Mouse (Mus musculus): Measurements from ENCODE around the gene Dhx38. TPM values are rescaled to one million over a fixed set of nuclear protein-coding genes. Genes with fewer than 3 reads are reported as not detected.

Dhx38 gene
- 89.8 to 95.4 TPM (median 90.7 TPM) in 3 replicates for total RNA-seq (2017)

DNA sequence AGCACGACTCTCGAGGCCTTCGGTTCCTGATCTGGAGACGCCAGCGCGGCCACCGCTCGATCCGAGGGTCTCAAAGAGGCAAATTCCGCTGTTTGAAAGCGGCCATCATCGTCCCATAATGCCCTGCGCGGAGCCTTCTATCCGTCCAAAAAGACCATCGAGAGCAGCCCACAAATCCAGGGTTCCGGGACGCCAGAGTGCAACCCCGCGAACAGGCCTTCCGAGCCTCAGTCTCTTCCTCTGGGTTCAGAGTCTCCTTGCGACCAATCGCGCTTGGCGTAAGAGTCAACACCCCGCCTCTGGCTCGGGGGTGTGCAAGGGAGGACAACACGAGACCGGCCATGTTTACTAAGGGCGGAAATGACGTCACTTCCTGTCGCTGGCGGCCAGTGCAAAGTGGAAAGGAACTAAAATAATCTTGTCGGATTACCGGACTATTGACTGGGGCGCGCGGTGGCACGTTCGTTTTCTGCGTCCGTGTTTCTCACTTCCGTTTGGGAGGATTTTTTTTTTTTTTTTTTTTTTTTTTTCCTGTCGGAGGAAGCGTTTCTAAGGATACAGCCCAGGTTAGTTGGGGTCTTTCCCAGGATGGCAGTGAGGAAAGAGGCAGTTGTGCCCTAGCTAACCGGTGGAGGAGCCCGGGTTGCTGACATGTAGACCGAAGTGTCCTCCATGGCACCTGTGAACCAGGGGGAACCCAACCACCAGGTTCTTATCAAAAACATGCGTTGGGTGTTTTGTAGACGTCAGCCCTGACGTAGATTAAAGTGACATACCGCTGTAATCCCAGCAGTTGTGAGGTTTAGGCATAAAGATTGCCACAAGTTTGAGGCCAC is at the start of gene Dhx38, which contains the start of gene Txnl4b:
Gene Dhx38 (minus strand): TSS at position 364 of the 836 bp plus-strand sequence.
Gene Txnl4b (plus strand): TSS at position 395 of the 836 bp plus-strand sequence.
- ATAC-seq (replicated peaks; ENCODE audit: insufficient number of reproducible peaks, low FRiP score, low TSS enrichment, poor library complexity, severe bottlenecking): peak; percentile 95

DNA sequence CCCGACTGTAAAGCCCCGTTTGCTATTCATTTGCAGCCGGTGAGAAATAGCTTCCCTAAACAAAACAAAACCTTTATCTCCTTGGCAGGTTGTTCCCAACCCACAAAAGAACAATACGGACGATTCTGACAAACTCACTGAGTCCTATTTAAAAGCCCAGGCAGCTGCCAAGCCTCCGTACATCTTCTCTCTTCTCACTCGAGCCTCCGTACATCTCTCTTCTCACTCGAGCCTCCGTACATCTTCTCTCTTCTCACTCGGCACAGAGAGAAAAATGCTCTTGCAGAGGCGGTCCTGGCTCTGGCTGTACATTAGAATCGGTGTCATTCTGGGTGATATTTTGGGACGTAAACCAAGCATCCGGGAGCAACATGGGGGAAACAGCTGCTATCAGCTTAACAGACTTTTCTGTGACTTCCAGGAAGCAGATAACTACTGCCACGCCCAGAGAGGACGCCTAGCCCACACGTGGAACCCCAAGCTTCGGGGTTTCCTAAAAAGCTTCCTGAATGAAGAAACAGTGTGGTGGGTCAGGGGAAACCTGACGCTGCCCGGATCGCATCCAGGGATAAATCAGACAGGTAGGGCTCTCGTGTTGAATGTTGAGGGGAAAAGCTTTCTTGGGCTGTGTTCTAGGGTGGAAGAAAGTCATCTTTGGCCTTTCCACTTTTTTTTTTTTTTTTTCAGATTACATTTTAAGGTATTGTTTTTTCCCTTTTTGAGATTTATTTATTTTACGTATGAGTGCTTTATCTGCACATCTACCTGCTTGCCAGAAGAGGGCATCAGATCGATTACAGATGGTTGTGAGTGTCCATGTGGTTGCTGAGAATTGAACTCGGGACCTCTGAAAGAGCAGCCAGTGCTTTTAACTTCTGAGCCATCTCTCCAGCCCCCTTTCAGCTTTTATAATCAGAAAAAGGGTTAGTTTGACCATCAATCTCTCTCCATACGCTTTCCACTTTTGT is 48.9 kb upstream of the Dhx38 start, which contains the start of gene Pkd1l3:
Gene Pkd1l3 (plus strand): TSS at position 275 of the 968 bp plus-strand sequence.
- ATAC-seq (replicated peaks; ENCODE audit: insufficient number of reproducible peaks, low FRiP score, low TSS enrichment, poor library complexity, severe bottlenecking): no peak

DNA sequence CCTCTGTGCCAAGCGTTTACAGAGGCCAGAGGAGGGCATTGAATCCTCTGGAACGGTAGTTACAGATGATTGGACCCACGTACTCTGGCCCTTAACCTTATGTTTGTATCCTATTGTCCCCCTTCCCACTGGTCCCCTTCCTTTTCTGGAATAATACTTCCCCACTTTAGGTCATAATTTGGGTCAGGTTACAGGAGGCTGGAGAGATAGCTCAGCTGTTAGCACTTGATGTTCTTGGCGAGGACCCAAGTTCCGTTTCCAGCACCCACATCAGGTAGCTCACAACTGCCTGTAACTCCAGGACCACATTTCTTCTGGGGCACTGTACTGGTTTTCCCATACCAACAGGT is 43.5 kb upstream of the Dhx38 start:
- no peak for ATAC-seq (replicated peaks; ENCODE audit: insufficient number of reproducible peaks, low FRiP score, low TSS enrichment, poor library complexity, severe bottlenecking)

DNA sequence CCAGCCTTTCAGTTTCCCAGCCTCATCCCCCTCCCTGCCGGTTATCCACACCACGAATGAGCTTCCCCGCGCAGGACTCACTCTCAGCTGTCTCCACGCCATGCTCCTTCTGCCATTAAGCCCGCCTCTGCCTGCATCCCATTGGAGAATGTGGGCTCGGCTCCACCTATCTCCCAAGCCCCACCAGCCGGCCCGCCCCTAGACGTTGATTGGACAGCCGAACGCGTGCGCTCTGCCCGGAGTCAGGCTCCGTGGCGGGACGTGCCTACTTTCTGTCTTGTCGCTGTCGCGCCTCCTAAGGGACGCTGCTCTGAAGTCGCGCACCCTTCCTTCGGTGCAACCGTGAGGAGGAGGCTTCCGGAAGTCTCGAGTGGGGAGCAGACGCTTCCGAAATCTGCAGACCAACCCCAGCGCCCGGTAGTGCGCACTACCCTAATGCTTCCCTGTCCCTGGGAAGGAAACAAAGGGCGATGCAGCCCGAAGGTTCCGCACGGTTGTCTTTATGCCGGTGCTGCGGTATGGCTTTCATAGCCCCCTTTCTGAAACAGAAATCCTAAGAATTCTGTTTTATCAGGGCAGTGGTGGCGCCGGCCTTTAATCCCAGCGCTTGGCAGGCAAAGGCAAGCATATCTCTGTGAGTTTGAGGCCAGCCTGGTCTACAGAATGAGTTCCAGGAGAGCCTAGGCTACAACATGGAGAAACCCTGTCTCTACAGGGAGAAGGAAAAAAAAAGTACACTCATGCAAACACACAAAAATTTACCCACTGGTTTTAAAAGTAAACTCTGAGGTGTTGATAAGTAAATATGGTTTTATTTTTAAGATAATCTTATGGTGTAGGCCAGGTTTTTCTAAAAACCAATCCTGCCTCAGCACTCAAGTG is 42.9 kb upstream of the Dhx38 start, which contains the start of gene Dhodh:
Gene Dhodh (minus strand): TSS at position 403 of the 882 bp plus-strand sequence.
- ATAC-seq (replicated peaks; ENCODE audit: insufficient number of reproducible peaks, low FRiP score, low TSS enrichment, poor library complexity, severe bottlenecking): peak; percentile 95

DNA sequence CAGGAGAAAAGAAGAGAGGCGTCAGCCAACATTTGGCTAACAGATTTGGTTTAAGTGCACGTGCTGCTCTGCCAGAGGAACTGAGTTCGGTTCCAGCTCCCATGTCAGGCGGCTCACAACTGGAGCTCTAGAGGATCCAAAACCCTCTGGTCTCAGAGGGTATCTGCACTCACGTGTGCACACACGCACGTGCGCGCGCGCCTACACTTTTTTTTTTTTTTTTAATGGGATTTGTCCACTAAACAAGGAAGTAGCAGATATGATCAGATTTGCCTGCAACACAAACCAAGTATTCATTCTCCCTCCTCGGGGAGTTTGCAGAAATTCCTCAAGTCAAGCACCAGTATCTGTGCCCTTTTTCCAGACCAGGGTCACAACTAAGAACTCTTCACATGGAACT is 42.0 kb upstream of the Dhx38 start:
- no peak for ATAC-seq (replicated peaks; ENCODE audit: insufficient number of reproducible peaks, low FRiP score, low TSS enrichment, poor library complexity, severe bottlenecking)

DNA sequence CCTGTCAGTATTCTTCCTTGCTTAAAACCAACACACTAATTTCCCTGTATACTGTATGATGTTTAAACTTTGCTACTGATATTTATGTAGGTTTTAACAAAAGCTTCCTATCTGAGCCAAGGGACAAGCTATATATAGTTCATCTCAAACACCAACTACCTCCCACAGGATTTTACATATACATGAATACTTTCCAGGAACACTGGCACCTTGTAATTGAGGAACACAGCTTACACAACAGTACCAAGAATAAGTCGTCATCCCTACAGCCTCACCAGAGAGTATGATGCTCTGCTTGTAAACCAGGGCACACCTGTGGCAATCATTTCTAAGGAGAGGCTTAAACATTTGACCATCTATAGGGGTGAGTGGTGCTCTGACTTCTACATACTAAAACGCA is 41.1 kb upstream of the Dhx38 start:
- ATAC-seq (replicated peaks; ENCODE audit: insufficient number of reproducible peaks, low FRiP score, low TSS enrichment, poor library complexity, severe bottlenecking): no peak

DNA sequence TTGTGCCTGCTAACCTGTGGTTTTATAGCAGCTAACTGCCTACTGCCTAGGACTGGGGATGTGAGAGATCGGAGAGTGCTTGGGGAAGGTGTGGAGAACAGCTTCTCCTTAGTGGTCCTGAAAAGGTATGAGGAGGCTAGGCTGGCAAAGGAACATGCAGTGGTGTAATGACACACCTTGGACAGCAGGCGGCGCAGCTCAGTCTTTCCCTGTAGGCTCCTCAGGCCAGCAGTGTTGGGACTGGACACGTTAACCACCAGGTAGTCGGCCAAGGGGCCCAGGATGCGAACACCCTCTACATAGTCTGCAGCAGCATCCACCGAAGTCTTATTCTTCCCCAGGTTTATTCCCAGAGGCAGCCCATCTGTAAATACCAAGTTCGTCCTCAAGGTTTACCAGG is 30.2 kb upstream of the Dhx38 start:
- ATAC-seq (replicated peaks; ENCODE audit: insufficient number of reproducible peaks, low FRiP score, low TSS enrichment, poor library complexity, severe bottlenecking): peak; percentile 71

DNA sequence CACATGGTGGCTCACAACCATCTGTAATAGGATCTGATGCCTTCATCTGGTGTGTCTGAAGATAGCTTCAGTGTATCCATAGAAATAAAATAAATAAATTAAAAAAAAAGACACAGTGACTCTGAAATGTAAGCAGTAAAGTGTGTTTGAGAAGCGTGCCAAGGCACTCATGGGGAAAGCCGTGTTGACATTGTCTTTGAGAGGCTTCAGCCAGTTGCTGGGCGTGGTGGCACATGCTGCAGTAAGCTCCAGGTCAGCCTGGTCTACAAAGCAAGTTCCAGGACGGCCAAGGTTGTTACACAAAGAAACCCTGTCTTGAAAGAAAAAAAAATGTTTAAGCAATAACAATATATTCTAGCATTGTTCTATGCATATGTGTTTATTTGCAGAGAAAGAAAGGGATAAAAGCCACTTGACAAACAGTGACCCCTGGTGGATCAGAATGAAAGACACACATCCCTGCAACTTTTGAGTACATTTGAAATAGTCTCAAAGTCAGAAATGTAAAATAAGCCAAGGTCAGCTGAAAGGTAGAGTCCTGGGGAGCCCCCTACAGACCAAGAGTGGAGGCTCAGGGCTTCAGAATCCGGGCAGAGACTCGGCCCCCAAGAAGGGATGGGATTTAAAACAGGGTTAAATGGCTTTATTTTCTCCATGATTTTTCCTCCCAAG is 27.6 kb upstream of the Dhx38 start:
- ATAC-seq (replicated peaks; ENCODE audit: insufficient number of reproducible peaks, low FRiP score, low TSS enrichment, poor library complexity, severe bottlenecking): 0 out of 2 replicates have a peak, but pooled peaks have one; percentile 25

DNA sequence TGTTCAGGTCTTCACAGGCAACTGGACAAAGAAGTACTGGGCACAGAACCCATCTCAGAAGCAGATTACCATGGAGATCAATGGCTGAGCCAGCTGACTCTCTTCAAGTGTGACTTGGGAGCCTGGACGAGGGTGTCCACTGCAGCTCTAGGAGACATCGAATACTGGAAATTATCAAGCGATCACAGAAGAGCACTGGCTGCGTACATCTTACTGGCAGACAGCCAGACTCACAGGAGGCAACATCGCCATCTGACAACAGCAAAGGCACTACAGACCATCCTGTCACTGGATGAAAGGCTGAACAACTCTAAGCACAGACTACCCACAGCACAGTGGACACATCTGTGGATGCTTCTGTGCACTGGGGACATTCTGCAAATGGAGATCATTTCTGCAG is 26.5 kb upstream of the Dhx38 start:
- ATAC-seq (replicated peaks; ENCODE audit: insufficient number of reproducible peaks, low FRiP score, low TSS enrichment, poor library complexity, severe bottlenecking): no peak

DNA sequence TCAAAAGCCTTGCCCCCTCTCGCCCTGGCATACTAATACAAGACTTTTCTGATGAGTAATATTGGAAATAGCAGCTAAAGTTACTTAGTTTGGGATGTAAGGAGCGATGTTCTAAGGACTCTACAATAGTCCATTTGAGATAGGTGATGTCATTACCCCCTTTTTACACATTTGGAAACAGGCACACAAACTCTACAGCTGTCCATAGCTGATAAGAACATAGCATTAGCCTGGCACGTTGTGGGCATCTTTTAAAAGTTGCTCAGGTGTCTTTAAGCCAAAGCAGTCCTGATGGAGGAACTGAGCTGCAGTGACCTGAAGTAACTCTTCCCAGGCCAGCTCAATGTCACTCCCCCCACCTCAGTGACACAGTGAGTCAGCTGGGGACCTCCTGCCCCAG is 25.7 kb upstream of the Dhx38 start:
- no peak for ATAC-seq (replicated peaks; ENCODE audit: insufficient number of reproducible peaks, low FRiP score, low TSS enrichment, poor library complexity, severe bottlenecking)

DNA sequence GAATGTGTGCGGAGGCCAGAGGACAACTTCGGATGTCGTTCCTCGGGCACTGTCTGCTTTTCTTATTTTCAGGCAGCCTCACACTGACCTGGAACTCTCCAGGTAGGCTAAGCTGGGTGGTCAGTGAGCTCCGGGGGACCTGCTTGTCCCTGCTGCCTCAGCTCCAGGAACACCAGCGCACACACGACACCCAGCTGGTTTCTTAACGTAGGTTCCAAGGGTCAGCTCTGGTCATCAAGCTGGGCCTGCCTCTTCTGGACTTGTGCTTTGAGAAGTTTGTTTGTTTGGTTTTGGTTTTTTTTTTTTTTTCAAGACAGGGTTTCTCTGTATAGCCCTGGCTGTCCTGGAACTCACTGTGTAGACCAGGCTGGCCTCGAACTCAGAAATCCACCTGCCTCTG is 25.2 kb upstream of the Dhx38 start:
- no peak for ATAC-seq (replicated peaks; ENCODE audit: insufficient number of reproducible peaks, low FRiP score, low TSS enrichment, poor library complexity, severe bottlenecking)

DNA sequence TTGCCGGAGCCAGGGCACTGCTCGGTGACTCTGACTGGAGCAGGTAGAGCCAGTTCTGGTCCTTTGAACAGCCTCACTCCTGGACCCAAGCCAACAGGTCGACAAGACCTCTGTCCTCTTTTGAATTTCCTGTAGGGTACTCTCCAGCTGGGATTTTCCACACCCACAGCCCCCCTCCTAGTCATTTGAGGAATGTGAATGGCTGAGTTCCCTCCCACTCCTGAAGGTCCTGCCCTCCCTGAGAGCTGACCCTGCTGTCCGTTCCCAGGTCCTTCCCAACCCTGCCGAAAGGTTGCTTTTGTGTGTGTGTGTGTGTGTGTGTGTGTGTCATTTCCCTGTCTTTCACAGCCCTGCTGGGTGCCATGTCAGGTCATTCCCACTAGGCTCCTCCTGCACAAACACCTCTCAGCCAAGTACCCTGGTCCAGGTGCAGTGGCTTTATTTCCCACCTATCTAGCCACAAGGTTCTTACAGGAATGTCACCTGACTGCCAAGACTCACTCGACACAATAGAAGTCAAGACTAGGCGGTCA is 21.4 kb upstream of the Dhx38 start:
- no peak for ATAC-seq (replicated peaks; ENCODE audit: insufficient number of reproducible peaks, low FRiP score, low TSS enrichment, poor library complexity, severe bottlenecking)

DNA sequence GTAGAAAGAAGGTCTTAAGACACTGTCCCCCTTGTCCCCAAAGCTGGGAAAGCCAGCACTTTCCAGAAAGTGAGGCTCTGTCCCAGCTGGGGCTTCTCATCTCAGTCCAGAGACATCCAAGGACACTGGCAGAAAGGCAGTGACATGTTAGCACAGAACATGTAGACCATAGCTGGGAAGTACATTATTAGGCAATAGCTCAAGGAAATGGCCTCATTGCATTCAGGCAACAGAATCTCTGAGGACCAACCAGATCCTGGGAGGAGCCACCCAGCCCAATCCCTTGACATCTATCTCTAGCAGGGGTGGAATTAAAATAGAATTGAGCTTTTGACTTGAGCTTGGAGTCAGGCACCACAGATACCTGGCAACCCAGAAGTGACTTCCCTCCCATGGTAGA is 20.0 kb upstream of the Dhx38 start:
- peak; percentile 91 for ATAC-seq (replicated peaks; ENCODE audit: insufficient number of reproducible peaks, low FRiP score, low TSS enrichment, poor library complexity, severe bottlenecking)

DNA sequence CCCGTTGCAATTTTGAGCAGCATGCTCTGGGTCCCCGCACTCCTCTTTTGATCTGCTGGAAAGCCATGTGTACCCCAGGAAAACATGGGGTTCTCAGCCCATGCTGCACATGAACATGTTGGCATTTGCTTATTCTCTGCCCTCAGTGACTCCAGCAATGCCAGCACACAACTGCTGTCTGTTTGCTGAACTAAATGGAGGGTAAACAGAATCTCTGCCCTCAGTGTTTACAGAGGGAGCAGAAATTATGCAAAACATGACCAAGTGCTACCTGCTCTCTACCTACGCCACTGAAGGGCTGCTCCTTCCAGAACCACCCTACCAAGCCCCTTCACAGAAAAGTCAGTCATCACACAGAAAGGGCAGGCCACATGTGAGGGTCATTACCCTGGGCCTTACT is 19.2 kb upstream of the Dhx38 start:
- ATAC-seq (replicated peaks; ENCODE audit: insufficient number of reproducible peaks, low FRiP score, low TSS enrichment, poor library complexity, severe bottlenecking): no peak

DNA sequence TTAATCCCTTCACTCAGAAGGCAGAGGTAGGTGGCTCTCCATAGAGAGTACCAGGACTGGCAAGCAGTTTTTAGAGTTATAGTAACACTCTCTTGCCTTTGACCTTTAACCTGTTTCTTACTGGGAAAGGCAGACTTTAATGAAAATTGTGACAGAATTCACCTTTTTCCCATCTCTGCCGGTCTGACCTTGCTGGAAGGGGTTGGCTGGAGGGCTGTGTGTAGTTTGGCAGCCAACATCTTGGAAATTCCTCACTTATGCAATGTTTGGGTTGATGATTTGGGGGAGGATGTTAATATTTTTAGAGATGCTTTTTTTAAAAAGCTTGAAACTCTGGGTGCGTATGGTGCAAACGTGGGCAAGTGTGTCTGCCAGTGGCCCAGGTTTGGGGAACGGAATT is 18.6 kb upstream of the Dhx38 start:
- no peak for ATAC-seq (replicated peaks; ENCODE audit: insufficient number of reproducible peaks, low FRiP score, low TSS enrichment, poor library complexity, severe bottlenecking)

DNA sequence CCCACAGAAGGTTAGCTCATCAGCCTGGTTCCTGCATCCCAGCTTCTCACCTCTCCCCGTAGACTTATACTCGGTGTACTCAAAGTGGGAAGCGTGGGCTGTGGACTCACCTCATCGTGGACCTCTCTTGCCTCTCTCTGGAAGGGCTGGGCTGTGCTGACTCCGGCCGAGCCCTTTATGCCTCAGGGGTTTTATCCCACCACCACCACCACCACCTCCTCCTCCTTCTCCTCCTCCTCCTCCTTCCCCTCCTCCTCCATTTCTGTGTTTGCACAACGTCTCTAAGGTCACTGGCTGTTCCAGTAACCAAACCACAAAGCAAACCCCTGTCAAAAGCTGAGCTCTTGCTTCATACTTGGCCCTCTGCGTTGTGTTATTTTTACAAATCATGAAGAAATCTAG is 13.2 kb upstream of the Dhx38 start, which contains the start of gene Hp:
Gene Hp (minus strand): TSS at position 273 of the 402 bp plus-strand sequence.
- peak; percentile 40; the same call in 1 of the 2 replicates for ATAC-seq (replicated peaks; ENCODE audit: insufficient number of reproducible peaks, low FRiP score, low TSS enrichment, poor library complexity, severe bottlenecking)

DNA sequence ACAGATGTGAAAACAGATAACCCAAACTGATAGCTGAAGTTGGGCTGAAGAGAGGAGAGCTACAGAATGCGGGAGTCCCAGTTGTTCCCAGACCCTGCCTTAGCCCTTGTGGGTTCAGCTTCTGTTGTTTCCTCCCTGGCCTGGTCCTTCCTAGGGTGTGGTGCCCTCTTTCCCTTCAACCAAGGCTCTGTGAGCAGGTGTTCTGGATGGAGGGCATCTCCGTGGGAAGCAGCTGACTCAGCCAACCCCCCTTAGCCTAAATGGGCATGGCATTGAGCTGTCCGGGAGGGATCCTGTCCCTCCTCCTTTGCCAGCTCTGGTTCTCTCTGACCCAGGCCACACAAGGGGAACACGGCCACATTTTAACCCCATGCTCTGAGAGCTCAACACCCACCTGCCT is 10.7 kb upstream of the Dhx38 start:
- ATAC-seq (replicated peaks; ENCODE audit: insufficient number of reproducible peaks, low FRiP score, low TSS enrichment, poor library complexity, severe bottlenecking): no peak

DNA sequence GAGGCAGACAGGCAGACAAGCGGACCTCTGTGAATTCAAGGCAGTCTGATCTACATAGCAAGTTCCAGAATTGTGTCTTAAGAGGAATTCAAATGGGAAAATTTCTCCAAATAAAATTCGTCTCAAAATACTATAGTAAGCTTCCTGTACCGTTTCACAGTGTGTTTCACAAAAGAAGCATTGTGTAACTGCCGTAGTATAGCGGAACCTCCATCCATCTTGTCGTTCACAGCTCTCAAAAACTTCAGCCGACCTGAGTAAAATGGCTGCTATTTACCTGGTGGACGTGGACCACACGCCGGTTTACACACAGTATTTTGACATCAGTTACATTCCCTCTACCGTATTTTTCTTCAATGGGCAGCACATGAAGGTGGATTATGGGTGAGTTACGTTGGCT is 5.5 kb upstream of the Dhx38 start:
- ATAC-seq (replicated peaks; ENCODE audit: insufficient number of reproducible peaks, low FRiP score, low TSS enrichment, poor library complexity, severe bottlenecking): no peak

Measured in monocyte, adult 5-6 weeks (primary cell).